Mouse (Mus musculus) CH12.LX (cell line): Measurements from ENCODE around the gene Acad11. TPM values are rescaled to one million over a fixed set of nuclear protein-coding genes. Genes with fewer than 3 reads are reported as not detected.

Source experiments
- DNase-seq: peaks from one replicate; pipeline ENCODE4 v3.0.0-alpha.2; 2013; ENCODE audit errors: extremely low read depth
- H3K27ac ChIP-seq: 2 replicates; pipeline ENCODE4 v1.5.1; 2012; ENCODE audit warnings: low read depth, mild to moderate bottlenecking, control low read depth, moderate library complexity; ENCODE audit not compliant: insufficient read depth
- H3K27me3 ChIP-seq: replicated peaks from 2 replicates; pipeline ENCODE3; 2012; ENCODE audit warnings: inconsistent platforms
- H3K36me3 ChIP-seq, 2 experiments: replicated peaks in 1 of 2; 2 replicates each; pipeline versions ENCODE3 to v1.6.1; 2012; ENCODE audit warnings: inconsistent platforms in 1 of 2, low read length in 1 of 2, mild to moderate bottlenecking in 1 of 2, mixed read lengths in 1 of 2, moderate library complexity in 1 of 2; ENCODE audit not compliant: control insufficient read depth in 1 of 2, insufficient read depth in 1 of 2
- H3K4me1 ChIP-seq, 2 experiments: 2 replicates each; pipeline ENCODE4 v1.6.1; 2012; ENCODE audit warnings: inconsistent platforms in 1 of 2, moderate library complexity in 1 of 2; ENCODE audit not compliant: insufficient read depth in 2 of 2, control insufficient read depth in 1 of 2
- H3K4me2 ChIP-seq: 2 replicates; pipeline ENCODE4 v1.6.1; 2012; ENCODE audit warnings: low read depth, mild to moderate bottlenecking, control low read depth; ENCODE audit not compliant: poor library complexity, insufficient read depth, severe bottlenecking
- H3K4me3 ChIP-seq, 3 experiments: fragments of 150-350 bp in 1 of 3; sonication (generic) in 1 of 3; replicated peaks in 1 of 3; 2 replicates each; pipeline versions ENCODE3 to v1.5.1; 2011 to 2012; ENCODE audit warnings: low read depth in 2 of 3, low read length in 2 of 3, mild to moderate bottlenecking in 2 of 3, moderate library complexity in 2 of 3, control low read depth in 1 of 3, improper control_type of control experiment in 1 of 3, inconsistent platforms in 1 of 3, mixed read lengths in 1 of 3; ENCODE audit not compliant: poor library complexity in 1 of 3
- H3K79me2 ChIP-seq: replicated peaks from 2 replicates; pipeline ENCODE4 v1.6.1; 2012; ENCODE audit warnings: mild to moderate bottlenecking, moderate library complexity; ENCODE audit not compliant: control insufficient read depth, poor library complexity, insufficient read depth, severe bottlenecking; ENCODE audit errors: extremely low read depth
- H3K9ac ChIP-seq: 2 replicates; pipeline ENCODE4 v1.6.1; 2012; ENCODE audit warnings: low read depth, mild to moderate bottlenecking, control low read depth, moderate library complexity; ENCODE audit not compliant: insufficient read depth
- H3K9me3 ChIP-seq: replicated peaks from 2 replicates; pipeline ENCODE3; 2012; ENCODE audit warnings: low read length, inconsistent platforms, mixed read lengths
- BHLHE40 ChIP-seq: IDR thresholded peaks from 2 replicates; pipeline ENCODE4 v1.6.1; 2011; ENCODE audit warnings: mild to moderate bottlenecking, low read depth, low read length, improper control_type of control experiment
- E2F4 ChIP-seq: IDR thresholded peaks from 2 replicates; pipeline ENCODE4 v1.6.1; 2011; ENCODE audit warnings: low read depth, low read length, improper control_type of control experiment; ENCODE audit not compliant: insufficient replicate concordance
- EP300 ChIP-seq: IDR thresholded peaks from 2 replicates; pipeline ENCODE4 v1.6.1; 2011; ENCODE audit warnings: low read length, improper control_type of control experiment
- GABPA ChIP-seq: IDR thresholded peaks from 2 replicates; pipeline ENCODE4 v1.6.1; 2012; ENCODE audit warnings: low read depth, low read length, improper control_type of control experiment, inconsistent platforms; ENCODE audit not compliant: insufficient replicate concordance
- HCFC1 ChIP-seq: IDR thresholded peaks from 2 replicates; pipeline ENCODE4 v1.6.1; 2012; ENCODE audit warnings: low read depth, mild to moderate bottlenecking, inconsistent platforms, low read length, improper control_type of control experiment
- JUN ChIP-seq: IDR thresholded peaks from 2 replicates; pipeline ENCODE4 v1.6.1; 2011; ENCODE audit warnings: low read depth, mild to moderate bottlenecking, low read length, improper control_type of control experiment, moderate library complexity; ENCODE audit not compliant: insufficient read depth
- JUND ChIP-seq: conservative IDR thresholded peaks from 2 replicates; pipeline ENCODE4 v1.6.1; 2011; ENCODE audit warnings: low read depth, low read length, improper control_type of control experiment
- MAFK ChIP-seq: IDR thresholded peaks from 2 replicates; pipeline ENCODE4 v1.6.1; 2011; ENCODE audit warnings: low read length, improper control_type of control experiment; ENCODE audit not compliant: insufficient replicate concordance
- MAX ChIP-seq: IDR thresholded peaks from 2 replicates; pipeline ENCODE4 v1.6.1; 2011; ENCODE audit warnings: low read length, improper control_type of control experiment
- MAZ ChIP-seq: IDR thresholded peaks from 2 replicates; pipeline ENCODE4 v1.6.1; 2012; ENCODE audit warnings: low read depth, mild to moderate bottlenecking, inconsistent platforms, low read length, improper control_type of control experiment, moderate library complexity
- MEF2A ChIP-seq: IDR thresholded peaks from 2 replicates; pipeline ENCODE4 v1.6.1; 2014; ENCODE audit warnings: low read depth, mild to moderate bottlenecking, inconsistent platforms, low read length, improper control_type of control experiment, borderline replicate concordance
- NELFE ChIP-seq: IDR thresholded peaks from 2 replicates; pipeline ENCODE4 v1.6.1; 2011; ENCODE audit warnings: low read depth, low read length, improper control_type of control experiment
- NRF1 ChIP-seq: IDR thresholded peaks from 2 replicates; pipeline ENCODE4 v1.6.1; 2014; ENCODE audit warnings: low read depth, mild to moderate bottlenecking, inconsistent platforms, low read length, improper control_type of control experiment, moderate library complexity
- PAX5 ChIP-seq: IDR thresholded peaks from 2 replicates; pipeline ENCODE4 v1.6.1; 2012; ENCODE audit warnings: low read length, inconsistent platforms, mixed read lengths
- POLR2AphosphoS2 ChIP-seq: IDR thresholded peaks from 2 replicates; pipeline ENCODE4 v1.6.1; 2011; ENCODE audit warnings: low read depth, low read length, improper control_type of control experiment
- RAD21 ChIP-seq: IDR thresholded peaks from 2 replicates; pipeline ENCODE4 v1.6.1; 2011; ENCODE audit warnings: low read depth, mild to moderate bottlenecking, low read length, improper control_type of control experiment, moderate library complexity
- SIN3A ChIP-seq: IDR thresholded peaks from 2 replicates; pipeline ENCODE4 v1.6.1; 2012; ENCODE audit warnings: low read length, improper control_type of control experiment, inconsistent platforms
- TCF12 ChIP-seq: IDR thresholded peaks from 2 replicates; pipeline ENCODE4 v1.6.1; 2014; ENCODE audit warnings: low read depth, mild to moderate bottlenecking, inconsistent platforms, low read length, improper control_type of control experiment
- USF1 ChIP-seq: IDR thresholded peaks from 2 replicates; pipeline ENCODE4 v1.6.1; 2014; ENCODE audit warnings: low read depth, mild to moderate bottlenecking, inconsistent platforms, low read length, improper control_type of control experiment
- ZMIZ1 ChIP-seq: IDR thresholded peaks from 2 replicates; pipeline ENCODE4 v1.6.1; 2012; ENCODE audit warnings: low read depth, mild to moderate bottlenecking, inconsistent platforms, low read length, improper control_type of control experiment
- dilution Hi-C: fragments of 300-500 bp; cut with MboI; formaldehyde crosslinking; loops from 2 replicates; pipeline ENCODE4 v1.14.3; 2020; ENCODE audit warnings: low sequenced_read_pairs; ENCODE audit not compliant: extremely low pct_unique_long_range_greater_than_20kb, extremely low pct_ligation_motif_present
- in situ Hi-C: fragments of 300-500 bp; cut with MboI; formaldehyde crosslinking; loops from 3 replicates; pipeline ENCODE4 v1.14.3; 2019; ENCODE audit warnings: low sequenced_read_pairs, low pct_ligation_motif_present, low pct_unique_long_range_greater_than_20kb, mixed read lengths
- polyA plus RNA-seq: library from polyadenylated mRNA; unstranded; fragments of >175 nt; gene quantifications from 2 replicates; pipeline ENCODE4 v1.2.1, GENCODE M21; 2012; ENCODE audit warnings: low read depth; ENCODE audit not compliant: insufficient read length
- total RNA-seq, 2 experiments: library from RNA; depleted of rRNA; stranded (reverse); fragments of 300-350 nt in 1 of 2; fragments of >200 nt in 1 of 2; gene quantifications; 2 replicates each; pipeline ENCODE4 v1.2.3; 2012 to 2014

Acad11 gene
- total and polyA plus RNA-seq, 3 experiments: 8.3 to 12.1 (median 10.0) TPM

GRCm38 (mm10) chr9:104148969-104149368 lies 85.8 kb downstream of the Acad11 start:
- peaks cover 23 to 44% of the 10 kb centered on the region in 2 experiments for H3K36me3 ChIP-seq
- no peak for DNase-seq
- H3K79me2 ChIP-seq: no peaks in the 10 kb centered on the region
- dilution Hi-C loops: no loop called here
- no peak overlapping the region for H3K9ac ChIP-seq
- TF ChIP-seq USF1: no peak
- no peak for TF ChIP-seq HCFC1
- TF ChIP-seq SIN3A: no peak
- no peak for TF ChIP-seq JUN
- TF ChIP-seq GABPA: no peak
- no peak for TF ChIP-seq MAFK
- no peak for TF ChIP-seq NRF1
- no peak for TF ChIP-seq RAD21
- TF ChIP-seq ZMIZ1: no peak
- no peak for TF ChIP-seq PAX5
- no peak for TF ChIP-seq POLR2AphosphoS2
- in situ Hi-C loops: no loop called here
- no peaks in the 10 kb centered on the region for H3K9me3 ChIP-seq
- H3K27me3 ChIP-seq: no peaks in the 10 kb centered on the region
- H3K4me1 ChIP-seq: peaks cover 0 to 5% of the 10 kb centered on the region in 2 experiments; a peak in 1 of 4 replicates
- no peak overlapping the region for H3K4me2 ChIP-seq
- H3K4me3 ChIP-seq: no peak overlapping the region
- no peak overlapping the region for H3K27ac ChIP-seq

- in situ Hi-C loops (no loop called here), dilution Hi-C loops (no loop called here)
- peaks cover 0 to 5% of the 10 kb centered on the region in 2 experiments; a peak in 1 of 4 replicates for H3K4me1 ChIP-seq
- no peaks in the 10 kb centered on the region for H3K79me2 ChIP-seq
- H3K4me2 ChIP-seq: no peak overlapping the region
- peaks cover 44 to 75% of the 10 kb centered on the region in 2 experiments for H3K36me3 ChIP-seq
- H3K27ac ChIP-seq: no peak overlapping the region
- no peaks in the 10 kb centered on the region for H3K9me3 ChIP-seq
- no peak overlapping the region for H3K9ac ChIP-seq
- no peak for DNase-seq
- no peaks in the 10 kb centered on the region for H3K27me3 ChIP-seq
- H3K4me3 ChIP-seq: no peak overlapping the region
- TF ChIP-seq JUND (no peak), USF1 (no peak), PAX5 (no peak), TCF12 (no peak), MAFK (no peak), ZMIZ1 (no peak), MAZ (no peak), NELFE (no peak), MAX (no peak), MEF2A (no peak), E2F4 (no peak), NRF1 (no peak), BHLHE40 (no peak), HCFC1 (no peak), RAD21 (no peak), POLR2AphosphoS2 (no peak), EP300 (no peak), JUN (no peak)
Measured at GRCm38 (mm10) chr9:104152121-104152520, 88.9 kb downstream of the Acad11 start.
